Mouse (Mus musculus): ENCODE measurements at regions not wholly inside any gene's neighbourhood (a gene's known extent, or its start where the extent isn't known, plus 50 kb on each side); places are given as distances from the start of the nearest gene placed in this dataset.

DNA sequence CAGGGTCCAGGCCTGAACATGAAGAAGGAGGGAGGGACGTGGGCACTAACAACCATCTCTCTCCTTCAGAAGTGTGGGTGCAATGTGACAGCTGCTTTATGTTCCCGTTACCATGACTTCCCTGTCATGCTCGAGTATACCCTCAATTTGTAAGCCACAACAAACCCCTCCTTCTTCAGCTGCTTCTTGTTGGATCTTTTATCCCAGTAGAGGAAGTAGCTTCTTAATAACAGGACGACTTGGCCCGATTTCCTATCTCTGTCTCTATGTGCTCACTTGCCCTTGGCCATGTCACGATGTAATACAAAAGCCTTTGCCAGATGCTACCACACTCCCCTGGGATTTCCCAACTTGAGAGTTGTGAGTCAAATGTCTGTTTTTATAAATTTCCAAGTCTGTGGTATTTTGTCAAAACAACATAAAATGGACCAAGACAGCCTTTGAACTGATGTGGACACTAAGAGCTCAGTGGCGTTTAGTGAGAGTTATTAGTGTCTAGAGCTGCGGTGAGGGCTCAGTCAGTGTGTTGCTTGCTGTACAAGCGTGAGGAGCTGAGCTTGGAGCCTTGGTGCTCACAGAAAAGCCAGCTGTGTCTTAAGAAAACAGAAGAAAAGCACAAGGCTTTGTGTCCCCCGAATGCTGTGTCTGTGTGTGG lies 138.8 kb upstream of the Ddhd1 start:
- H3K4me1 ChIP-seq (ENCODE audit: control insufficient read depth, insufficient read depth, low read length) = no peaks in the 10 kb centered on the region
- no peak overlapping the region for H3K4me3 ChIP-seq (ENCODE audit: low read length)
- ATAC-seq (ENCODE audit: low FRiP score, low TSS enrichment) = no peak
- 62% methylated on average over 10 of the region's 10 CpGs for WGBS
- peaks cover 4% of the 10 kb centered on the region for H3K9me3 ChIP-seq (ENCODE audit: control insufficient read depth, low read length)
- H3K27me3 ChIP-seq (ENCODE audit: control insufficient read depth, insufficient read depth, low read length) = no peaks in the 10 kb centered on the region
- H3K9ac ChIP-seq (ENCODE audit: low read depth, low read length) = no peak overlapping the region
- H3K27ac ChIP-seq (ENCODE audit: low read depth, low read length) = no peak overlapping the region
- H3K4me2 ChIP-seq (replicated peaks; ENCODE audit: low read depth, low read length) = no peak overlapping the region
- H3K36me3 ChIP-seq (ENCODE audit: control insufficient read depth, insufficient read depth, low read length) = no peaks in the 10 kb centered on the region

- H3K4me2 ChIP-seq (replicated peaks; ENCODE audit: low read depth, low read length) = no peak overlapping the region
- no peaks in the 10 kb centered on the region for H3K36me3 ChIP-seq (ENCODE audit: control insufficient read depth, insufficient read depth, low read length)
- no peak for ATAC-seq (ENCODE audit: low FRiP score, low TSS enrichment)
- 86% methylated on average over 4 of the region's 4 CpGs for WGBS
- H3K27ac ChIP-seq (ENCODE audit: low read depth, low read length) = no peak overlapping the region
- H3K9ac ChIP-seq (ENCODE audit: low read depth, low read length) = no peak overlapping the region
- no peaks in the 10 kb centered on the region for H3K4me1 ChIP-seq (ENCODE audit: control insufficient read depth, insufficient read depth, low read length)
- peaks cover 4% of the 10 kb centered on the region for H3K9me3 ChIP-seq (ENCODE audit: control insufficient read depth, low read length)
- H3K4me3 ChIP-seq (ENCODE audit: low read length) = no peak overlapping the region
- H3K27me3 ChIP-seq (ENCODE audit: control insufficient read depth, insufficient read depth, low read length) = no peaks in the 10 kb centered on the region
Measured at GRCm38 (mm10) chr14:45797320-45797696, 139.4 kb upstream of the Ddhd1 start.

DNA sequence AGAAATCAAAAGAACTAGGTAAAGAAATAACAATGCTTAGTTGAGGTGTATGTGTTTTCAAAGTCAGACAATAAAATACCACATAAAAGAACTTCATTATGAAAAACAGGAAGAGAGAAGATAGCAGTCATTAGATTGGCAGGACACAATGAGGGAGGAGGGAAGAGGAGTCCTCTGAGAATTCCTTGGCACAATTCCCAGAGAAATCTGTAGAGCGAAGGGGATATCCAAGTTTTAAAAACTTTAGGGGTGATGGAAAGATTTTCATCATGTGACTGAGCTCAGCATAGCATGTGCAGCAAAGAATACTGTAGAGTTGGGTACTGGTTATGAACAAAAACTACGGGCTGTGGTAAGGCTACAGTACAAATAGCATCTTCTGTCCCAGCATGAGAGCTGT lies 141.3 kb upstream of the Ddhd1 start:
- Histone ChIP-seq H3K9ac (ENCODE audit: low read depth, low read length) (no peak overlapping the region), H3K9me3 (ENCODE audit: control insufficient read depth, low read length) (peaks cover 4% of the 10 kb centered on the region), H3K4me3 (ENCODE audit: low read length) (no peak overlapping the region), H3K4me2 (replicated peaks; ENCODE audit: low read depth, low read length) (no peak overlapping the region), H3K27me3 (ENCODE audit: control insufficient read depth, insufficient read depth, low read length) (no peaks in the 10 kb centered on the region), H3K27ac (ENCODE audit: low read depth, low read length) (no peak overlapping the region), H3K36me3 (ENCODE audit: control insufficient read depth, insufficient read depth, low read length) (no peaks in the 10 kb centered on the region), H3K4me1 (ENCODE audit: control insufficient read depth, insufficient read depth, low read length) (no peaks in the 10 kb centered on the region)
- 77% methylated on average over 2 of the region's 2 CpGs for WGBS
- no peak for ATAC-seq (ENCODE audit: low FRiP score, low TSS enrichment)

- ATAC-seq (ENCODE audit: low FRiP score, low TSS enrichment) = no peak
- no peak overlapping the region for H3K4me3 ChIP-seq (ENCODE audit: low read length)
- H3K27me3 ChIP-seq (ENCODE audit: control insufficient read depth, insufficient read depth, low read length) = no peaks in the 10 kb centered on the region; the same call in 1 of the 2 replicates
- no peaks in the 10 kb centered on the region for H3K9me3 ChIP-seq (ENCODE audit: control insufficient read depth, low read length)
- H3K9ac ChIP-seq (ENCODE audit: low read depth, low read length) = no peak overlapping the region
- H3K36me3 ChIP-seq (ENCODE audit: control insufficient read depth, insufficient read depth, low read length) = no peaks in the 10 kb centered on the region
- no peak overlapping the region for H3K27ac ChIP-seq (ENCODE audit: low read depth, low read length)
- H3K4me1 ChIP-seq (ENCODE audit: control insufficient read depth, insufficient read depth, low read length) = no peaks in the 10 kb centered on the region
- WGBS = 93% methylated on average over 3 of the region's 3 CpGs
- H3K4me2 ChIP-seq (replicated peaks; ENCODE audit: low read depth, low read length) = no peak overlapping the region
Measured at GRCm38 (mm10) chr14:45805950-45806349, 148.0 kb upstream of the Ddhd1 start.

DNA sequence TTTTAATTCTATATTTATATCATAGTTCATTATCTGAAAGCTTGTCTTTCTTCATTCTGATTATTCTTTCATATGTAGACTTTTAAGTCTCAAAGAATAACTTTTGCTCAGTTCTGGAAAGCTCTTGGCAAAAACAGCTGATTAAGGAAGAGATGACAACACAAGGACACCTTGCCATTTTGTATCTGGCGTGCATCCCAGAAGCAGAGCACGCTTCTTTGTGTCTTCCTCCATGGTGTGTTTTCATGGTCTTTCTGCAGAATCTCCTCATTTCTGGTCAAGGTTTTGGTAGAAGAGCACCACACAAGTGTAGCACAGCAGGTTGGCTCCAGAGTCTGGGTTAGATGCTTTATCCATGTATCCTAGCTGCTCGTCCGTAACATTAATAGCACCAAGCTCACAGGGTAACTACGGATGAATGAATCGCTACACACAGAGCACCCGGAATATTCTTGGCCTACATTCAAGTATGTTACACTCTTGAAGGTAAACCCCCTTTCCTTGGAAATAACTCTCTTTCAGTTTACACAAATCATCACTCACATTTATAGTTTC lies 148.9 kb upstream of the Ddhd1 start:
- no peak for ATAC-seq (ENCODE audit: low FRiP score, low TSS enrichment)
- Histone ChIP-seq H3K36me3 (ENCODE audit: control insufficient read depth, insufficient read depth, low read length) (no peaks in the 10 kb centered on the region), H3K27me3 (ENCODE audit: control insufficient read depth, insufficient read depth, low read length) (no peaks in the 10 kb centered on the region; the same call in 1 of the 2 replicates), H3K4me1 (ENCODE audit: control insufficient read depth, insufficient read depth, low read length) (no peaks in the 10 kb centered on the region), H3K4me2 (replicated peaks; ENCODE audit: low read depth, low read length) (no peak overlapping the region), H3K9ac (ENCODE audit: low read depth, low read length) (no peak overlapping the region), H3K4me3 (ENCODE audit: low read length) (no peak overlapping the region), H3K27ac (ENCODE audit: low read depth, low read length) (no peak overlapping the region), H3K9me3 (ENCODE audit: control insufficient read depth, low read length) (no peaks in the 10 kb centered on the region)
- WGBS = 79% methylated on average over 7 of the region's 7 CpGs

DNA sequence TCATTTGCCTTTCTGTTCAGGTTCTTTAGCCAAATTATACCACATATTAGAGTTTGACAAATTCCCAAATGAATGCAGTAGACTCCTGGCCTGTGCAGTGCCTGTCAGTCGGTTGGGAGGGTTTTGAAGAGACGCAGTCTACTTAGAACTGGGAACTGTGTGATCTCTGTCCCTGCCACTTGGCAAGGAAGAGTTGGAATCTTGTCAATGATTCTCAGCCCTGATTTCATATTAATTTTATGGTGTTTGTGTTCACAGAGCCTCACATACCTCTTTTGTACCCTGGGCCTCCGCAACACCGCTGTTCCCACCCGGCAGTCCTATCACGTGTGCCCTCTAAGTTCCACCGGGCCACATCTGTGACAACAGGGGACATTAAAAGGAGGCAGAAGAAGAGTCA lies 149.8 kb upstream of the Ddhd1 start:
- H3K4me2 ChIP-seq (replicated peaks; ENCODE audit: low read depth, low read length) = no peak overlapping the region
- no peak overlapping the region for H3K4me3 ChIP-seq (ENCODE audit: low read length)
- H3K27ac ChIP-seq (ENCODE audit: low read depth, low read length) = no peak overlapping the region
- no peaks in the 10 kb centered on the region for H3K4me1 ChIP-seq (ENCODE audit: control insufficient read depth, insufficient read depth, low read length)
- H3K36me3 ChIP-seq (ENCODE audit: control insufficient read depth, insufficient read depth, low read length) = no peaks in the 10 kb centered on the region
- 90% methylated on average over 7 of the region's 7 CpGs for WGBS
- no peaks in the 10 kb centered on the region for H3K9me3 ChIP-seq (ENCODE audit: control insufficient read depth, low read length)
- ATAC-seq (ENCODE audit: low FRiP score, low TSS enrichment) = no peak
- no peaks in the 10 kb centered on the region; the same call in 1 of the 2 replicates for H3K27me3 ChIP-seq (ENCODE audit: control insufficient read depth, insufficient read depth, low read length)
- H3K9ac ChIP-seq (ENCODE audit: low read depth, low read length) = no peak overlapping the region

DNA sequence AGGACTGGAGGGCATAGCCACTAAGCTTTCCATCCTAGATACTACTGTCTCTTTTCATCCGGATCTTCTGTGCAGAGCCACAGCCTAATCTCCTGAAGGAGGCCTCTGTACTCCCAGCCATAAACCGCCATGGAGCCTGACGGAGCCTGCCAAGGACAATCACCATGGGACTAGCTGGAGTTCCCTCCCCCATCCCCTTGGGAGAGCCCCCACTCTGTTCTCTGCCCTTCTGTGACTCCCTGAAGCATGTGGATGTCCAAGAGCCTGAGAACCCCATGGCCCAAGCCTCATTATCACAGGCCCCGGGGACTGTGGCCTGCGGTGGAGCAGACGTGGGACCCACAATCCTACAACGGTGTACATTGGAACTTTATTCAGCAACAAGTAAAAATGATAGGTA lies 151.5 kb upstream of the Ddhd1 start:
- Histone ChIP-seq H3K27me3 (ENCODE audit: control insufficient read depth, insufficient read depth, low read length) (no peaks in the 10 kb centered on the region; the same call in 1 of the 2 replicates), H3K36me3 (ENCODE audit: control insufficient read depth, insufficient read depth, low read length) (no peaks in the 10 kb centered on the region), H3K4me3 (ENCODE audit: low read length) (no peak overlapping the region), H3K4me2 (replicated peaks; ENCODE audit: low read depth, low read length) (no peak overlapping the region), H3K9ac (ENCODE audit: low read depth, low read length) (no peak overlapping the region), H3K9me3 (ENCODE audit: control insufficient read depth, low read length) (no peaks in the 10 kb centered on the region), H3K27ac (ENCODE audit: low read depth, low read length) (no peak overlapping the region), H3K4me1 (ENCODE audit: control insufficient read depth, insufficient read depth, low read length) (no peaks in the 10 kb centered on the region)
- no peak for ATAC-seq (ENCODE audit: low FRiP score, low TSS enrichment)
- 82% methylated on average over 7 of the region's 7 CpGs for WGBS

GRCm38 (mm10) chr14:45810101-45810500 lies 152.2 kb upstream of the Ddhd1 start:
- ATAC-seq (ENCODE audit: low FRiP score, low TSS enrichment) = no peak
- H3K4me2 ChIP-seq (replicated peaks; ENCODE audit: low read depth, low read length) = no peak overlapping the region
- WGBS = 74% methylated on average over 4 of the region's 4 CpGs
- H3K9me3 ChIP-seq (ENCODE audit: control insufficient read depth, low read length) = no peaks in the 10 kb centered on the region
- no peaks in the 10 kb centered on the region for H3K36me3 ChIP-seq (ENCODE audit: control insufficient read depth, insufficient read depth, low read length)
- no peaks in the 10 kb centered on the region; the same call in 1 of the 2 replicates for H3K27me3 ChIP-seq (ENCODE audit: control insufficient read depth, insufficient read depth, low read length)
- no peak overlapping the region for H3K9ac ChIP-seq (ENCODE audit: low read depth, low read length)
- no peak overlapping the region for H3K27ac ChIP-seq (ENCODE audit: low read depth, low read length)
- H3K4me3 ChIP-seq (ENCODE audit: low read length) = no peak overlapping the region
- no peaks in the 10 kb centered on the region for H3K4me1 ChIP-seq (ENCODE audit: control insufficient read depth, insufficient read depth, low read length)

DNA sequence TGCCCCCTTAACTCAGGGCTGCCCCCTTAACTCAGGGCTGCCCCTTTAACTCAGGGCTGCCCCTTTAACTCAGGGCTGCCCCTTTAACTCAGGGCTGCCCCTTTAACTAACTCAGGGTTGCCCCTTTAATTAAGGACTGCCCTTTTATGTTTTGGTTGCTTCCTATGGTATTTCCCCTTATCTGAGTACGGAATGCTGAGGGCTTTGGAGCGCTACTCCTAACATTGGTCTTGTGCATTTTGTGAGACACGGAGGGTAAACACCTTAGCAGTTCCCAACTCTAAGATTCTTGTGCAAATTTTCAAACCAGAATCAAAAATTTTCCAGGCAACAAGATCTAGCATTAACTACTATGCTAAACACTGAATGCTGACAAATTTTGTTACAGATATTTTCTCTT lies 152.7 kb upstream of the Ddhd1 start:
- no peak overlapping the region for H3K4me2 ChIP-seq (replicated peaks; ENCODE audit: low read depth, low read length)
- no peaks in the 10 kb centered on the region for H3K9me3 ChIP-seq (ENCODE audit: control insufficient read depth, low read length)
- H3K9ac ChIP-seq (ENCODE audit: low read depth, low read length) = no peak overlapping the region
- no peak overlapping the region for H3K4me3 ChIP-seq (ENCODE audit: low read length)
- H3K27ac ChIP-seq (ENCODE audit: low read depth, low read length) = no peak overlapping the region
- 41% methylated on average over 3 of the region's 3 CpGs for WGBS
- H3K4me1 ChIP-seq (ENCODE audit: control insufficient read depth, insufficient read depth, low read length) = no peaks in the 10 kb centered on the region
- H3K36me3 ChIP-seq (ENCODE audit: control insufficient read depth, insufficient read depth, low read length) = no peaks in the 10 kb centered on the region
- no peaks in the 10 kb centered on the region; the same call in 1 of the 2 replicates for H3K27me3 ChIP-seq (ENCODE audit: control insufficient read depth, insufficient read depth, low read length)
- no peak for ATAC-seq (ENCODE audit: low FRiP score, low TSS enrichment)

Data from kidney, embryonic 14.5 days (tissue).